8 mouse cellular contexts compared by ENCODE assay signal in the genomic region with DNA sequence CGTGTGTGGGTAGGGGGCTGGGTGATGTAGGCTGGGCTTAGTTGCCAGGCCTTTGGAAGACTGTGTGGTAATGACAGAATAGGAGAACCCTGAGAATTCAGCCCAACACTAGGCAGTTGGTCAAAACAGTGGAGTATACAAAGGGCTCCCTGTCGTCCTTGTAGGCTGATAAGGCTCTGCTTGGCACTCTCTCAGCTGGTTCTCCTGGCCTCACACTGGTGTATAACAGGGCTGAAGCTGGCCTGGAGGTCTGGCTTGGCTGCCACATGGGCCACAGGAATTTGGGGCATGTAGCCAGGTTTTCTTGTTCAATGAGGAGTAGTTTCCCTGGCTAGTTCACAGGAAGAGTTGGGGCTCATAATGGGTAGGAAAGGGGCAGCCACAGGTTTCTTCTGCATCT. TPM values are rescaled to one million over a fixed set of nuclear protein-coding genes. Genes with fewer than 3 reads are reported as not detected.
DNase-seq lines count a peak whose midpoint lies in the region; ATAC-seq lines count a peak whose summit lies in the region.

No protein-coding gene starts in this region.

- peaks cover 41% of the 10 kb centered on the region for H3K27me3 ChIP-seq in embryonic facial prominence, embryonic 13.5 days
- 0 out of 2 replicates have a peak, but pooled peaks cover 2% of the 10 kb centered on the region for H3K27me3 ChIP-seq in hindbrain, embryonic 11.5 days (ENCODE audit: control insufficient read depth, insufficient read depth, low read length)
- no peaks in the 10 kb centered on the region for H3K27me3 ChIP-seq in neural tube, embryonic 15.5 days (replicated peaks)

- peaks cover 25% of the 10 kb centered on the region for H3K36me3 ChIP-seq in embryonic facial prominence, embryonic 13.5 days
- peaks cover 8% of the 10 kb centered on the region for H3K36me3 ChIP-seq in hindbrain, embryonic 11.5 days (ENCODE audit: control insufficient read depth, insufficient read depth, low read length)
- peaks cover 32% of the 10 kb centered on the region for H3K36me3 ChIP-seq in neural tube, embryonic 15.5 days

- peaks cover 24% of the 10 kb centered on the region for H3K4me1 ChIP-seq in embryonic facial prominence, embryonic 13.5 days
- H3K4me1 ChIP-seq in hindbrain, embryonic 11.5 days (replicated peaks; ENCODE audit: control insufficient read depth, insufficient read depth, low read length) = no peaks in the 10 kb centered on the region; the same call in 1 of the 2 replicates
- H3K4me1 ChIP-seq in neural tube, embryonic 15.5 days = peaks cover 42% of the 10 kb centered on the region

- no peak overlapping the region for H3K27ac ChIP-seq in embryonic facial prominence, embryonic 13.5 days
- H3K27ac ChIP-seq in hindbrain, embryonic 11.5 days (ENCODE audit: low read depth, low read length) = no peak overlapping the region
- 0 out of 2 replicates have a peak overlapping the region, but pooled peaks have one; percentile 34 for H3K27ac ChIP-seq in neural tube, embryonic 15.5 days (replicated peaks)

- 0 out of 2 replicates have a peak overlapping the region, but pooled peaks have one; percentile 83 for H3K4me2 ChIP-seq in embryonic facial prominence, embryonic 13.5 days
- peak overlapping the region; percentile 70 for H3K4me2 ChIP-seq in hindbrain, embryonic 11.5 days (replicated peaks; ENCODE audit: low read depth, low read length)
- peak overlapping the region; percentile 73 for H3K4me2 ChIP-seq in neural tube, embryonic 15.5 days

- H3K9ac ChIP-seq in embryonic facial prominence, embryonic 13.5 days = no peak overlapping the region
- peak overlapping the region; percentile 25; the same call in 1 of the 2 replicates for H3K9ac ChIP-seq in hindbrain, embryonic 11.5 days (ENCODE audit: low read depth, low read length)
- H3K9ac ChIP-seq in neural tube, embryonic 15.5 days (replicated peaks) = peak overlapping the region; percentile 94

- H3K4me3 ChIP-seq in embryonic facial prominence, embryonic 13.5 days = no peak overlapping the region
- H3K4me3 ChIP-seq in hindbrain, embryonic 11.5 days (ENCODE audit: low read depth, low read length) = peak overlapping the region; percentile 80
- H3K4me3 ChIP-seq in neural tube, embryonic 15.5 days (replicated peaks) = peak overlapping the region; percentile 81

- ATAC-seq in embryonic facial prominence, embryonic 13.5 days (ENCODE audit: insufficient number of reproducible peaks, insufficient read depth, low FRiP score, low TSS enrichment, low read depth) = no peak
- no peak for ATAC-seq in hindbrain, embryonic 11.5 days (ENCODE audit: low FRiP score)
- no peak for ATAC-seq in neural tube, embryonic 15.5 days (ENCODE audit: low FRiP score)

- WGBS in embryonic facial prominence, embryonic 13.5 days = 59% methylated on average over 2 of the region's 2 CpGs
- WGBS in hindbrain, embryonic 11.5 days = 70% methylated on average over 2 of the region's 2 CpGs
- WGBS in neural tube, embryonic 15.5 days = 47% methylated on average over 2 of the region's 2 CpGs

- no peaks in the 10 kb centered on the region for H3K9me3 ChIP-seq in embryonic facial prominence, embryonic 13.5 days
- H3K9me3 ChIP-seq in hindbrain, embryonic 11.5 days (ENCODE audit: control insufficient read depth, low read length) = no peaks in the 10 kb centered on the region
- H3K9me3 ChIP-seq in neural tube, embryonic 15.5 days (replicated peaks) = no peaks in the 10 kb centered on the region

- peak; percentile 6 for DNase-seq in lung, postnatal 36 days
- DNase-seq in lung, postnatal 4 days = no peak
- DNase-seq in hindbrain, embryonic 11.5 days (ENCODE audit: low spot score) = no peak
- no peak for DNase-seq in layer of hippocampus, postnatal 36 days
- DNase-seq in adrenal gland, adult 18-20 months (ENCODE audit: low spot score in 2 of 2) = no peak
- no peak for DNase-seq in urinary bladder, postnatal 10 days (ENCODE audit: low spot score)

RNA-seq across cellular contexts. Expression of gene Dpysl4, which starts 2.0 kb away (rescaled TPM):
- 24.1 and 27.9 TPM in 2 replicates for polyA plus RNA-seq in embryonic facial prominence, embryonic 13.5 days (2015; fragmentation: Nextera tagmentation; extraction: Ambion mirVana)
- 231 and 251 TPM in 2 replicates for polyA plus RNA-seq in hindbrain, embryonic 11.5 days (2014; fragmentation: Nextera tagmentation; extraction: Ambion mirVana)
- polyA plus RNA-seq in neural tube, embryonic 15.5 days (2015; fragmentation: Nextera tagmentation; extraction: Ambion mirVana) = 153 and 181 TPM in 2 replicates
- 10 to 100 TPM; 48.3 to 58.7 TPM for total RNA-seq in layer of hippocampus, postnatal 36 days (2021)
- under 1 TPM; 0.22 to 0.70 TPM for total RNA-seq in adrenal gland, adult 18-20 months (2021)
